Mouse (Mus musculus) right cerebral cortex, adult 18-20 months (tissue): ENCODE data around the gene Med20.
"Not testable (repeated sequence)": the region's sequence is repeated elsewhere in the genome, so short reads cannot be mapped to it uniquely, and the experiment has no call there.

Experiments used
- DNase-seq: peaks from one replicate; pipeline ENCODE4 v3.0.0; 2022; ENCODE audit warnings: mixed read lengths

The Med20 gene

GRCm38 (mm10) chr17:47628851-47629676, 17.7 kb downstream of the Med20 start:
- peak; percentile 94 for DNase-seq

GRCm38 (mm10) chr17:47629717-47630677, 18.6 kb downstream of the Med20 start:
- DNase-seq: peak; percentile 29

GRCm38 (mm10) chr17:47630678-47631065, 19.3 kb downstream of the Med20 start, which contains the start of gene Usp49:
Usp49 (plus strand) TSS chr17:47630690.
- DNase-seq: no peak

- no peak for DNase-seq
Measured at GRCm38 (mm10) chr17:47632181-47632840, 20.9 kb downstream of the Med20 start.

GRCm38 (mm10) chr17:47633999-47634770, 22.8 kb downstream of the Med20 start:
- no peak for DNase-seq

GRCm38 (mm10) chr17:47642992-47643391, 31.6 kb downstream of the Med20 start:
- DNase-seq: no peak

- DNase-seq: peak; percentile 10
Measured at GRCm38 (mm10) chr17:47646683-47647082, 35.3 kb downstream of the Med20 start.

GRCm38 (mm10) chr17:47648966-47649365, 37.6 kb downstream of the Med20 start:
- no peak for DNase-seq

- DNase-seq: no peak
Measured at GRCm38 (mm10) chr17:47651953-47652352, 40.6 kb downstream of the Med20 start.

GRCm38 (mm10) chr17:47654346-47654745, 43.0 kb downstream of the Med20 start:
- DNase-seq: not testable (repeated sequence)

GRCm38 (mm10) chr17:47655697-47656096, 44.3 kb downstream of the Med20 start:
- no peak for DNase-seq

GRCm38 (mm10) chr17:47657901-47658300, 46.5 kb downstream of the Med20 start:
- no peak for DNase-seq

GRCm38 (mm10) chr17:47658741-47659243, 47.4 kb downstream of the Med20 start:
- no peak for DNase-seq

GRCm38 (mm10) chr17:47663009-47663713, 51.8 kb downstream of the Med20 start:
- DNase-seq: no peak

GRCm38 (mm10) chr17:47664474-47664873, 53.1 kb downstream of the Med20 start:
- no peak for DNase-seq

- DNase-seq: no peak
Measured at GRCm38 (mm10) chr17:47669166-47669565, 57.8 kb downstream of the Med20 start.

GRCm38 (mm10) chr17:47671988-47672310, 60.6 kb downstream of the Med20 start:
- DNase-seq: no peak

- peak; percentile 64 for DNase-seq
Measured at GRCm38 (mm10) chr17:47672311-47673111, 61.1 kb downstream of the Med20 start.
